Mouse (Mus musculus) G1E-ER4 (cell line): ENCODE data around the gene Hyou1. TPM values are rescaled to one million over a fixed set of nuclear protein-coding genes. Genes with fewer than 3 reads are reported as not detected.

Source experiments
- GATA1 ChIP-seq: IDR thresholded peaks from one replicate; pipeline ENCODE4 v1.8.0; 2012; ENCODE audit warnings: low read length, inconsistent platforms
- polyA plus RNA-seq: library from polyadenylated mRNA; stranded (reverse); fragments of >175 nt; gene quantifications from 2 replicates; pipeline ENCODE4 v1.2.3, GENCODE M21; 2012

Hyou1 gene
- polyA plus RNA-seq, 1 experiment: 28.0 TPM

- no peak for TF ChIP-seq GATA1
Observed at GRCm38 (mm10) chr9:44345570-44346433, 33.5 kb upstream of the Hyou1 start.

GRCm38 (mm10) chr9:44347166-44347565 is 32.1 kb upstream of the Hyou1 start:
- TF ChIP-seq GATA1: no peak

DNA sequence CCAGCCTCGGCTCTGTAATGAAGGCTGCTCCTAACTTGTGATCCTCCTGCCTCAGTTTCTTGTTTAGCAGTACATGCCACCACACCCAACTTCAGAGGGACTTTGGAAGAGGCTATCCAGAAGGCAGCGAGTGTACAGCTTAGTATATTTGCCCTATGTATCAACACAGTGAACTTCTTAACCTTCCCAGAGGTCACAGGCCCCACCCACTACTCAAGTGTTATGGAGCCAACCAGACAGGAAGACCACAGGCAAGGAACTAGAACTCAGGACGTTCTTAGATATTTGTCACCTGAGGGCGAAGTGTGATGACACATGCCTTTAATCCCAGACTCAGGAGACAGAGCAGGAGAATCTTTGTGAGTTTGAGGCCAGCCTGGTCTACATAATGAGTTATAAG is 31.7 kb upstream of the Hyou1 start:
- TF ChIP-seq GATA1: no peak

- TF ChIP-seq GATA1: no peak
Observed at GRCm38 (mm10) chr9:44348546-44348945, 30.7 kb upstream of the Hyou1 start.

- no peak for TF ChIP-seq GATA1
Observed at GRCm38 (mm10) chr9:44351396-44351795, 27.9 kb upstream of the Hyou1 start.

- no peak for TF ChIP-seq GATA1
Observed at GRCm38 (mm10) chr9:44352337-44352736, 27.0 kb upstream of the Hyou1 start.

- TF ChIP-seq GATA1: no peak
Observed at GRCm38 (mm10) chr9:44353142-44353541, 26.1 kb upstream of the Hyou1 start.

DNA sequence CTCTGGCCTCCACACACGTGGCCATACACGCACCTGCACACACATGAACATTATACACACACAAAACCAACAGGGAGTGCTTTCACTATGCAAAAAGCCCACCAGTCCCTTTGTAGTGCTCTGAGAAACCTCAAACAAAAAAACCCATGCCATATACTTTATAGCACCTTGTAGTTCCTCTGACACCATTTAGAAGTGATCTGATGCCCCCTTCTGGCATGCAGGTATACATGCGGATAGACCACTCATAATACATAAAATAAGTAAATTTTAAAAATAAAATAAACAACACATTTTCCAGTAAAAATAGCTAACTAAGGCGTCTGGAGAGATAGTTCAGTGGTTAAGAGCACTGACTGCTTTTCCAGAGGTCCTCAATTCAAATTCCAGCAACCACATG is 22.1 kb upstream of the Hyou1 start:
- TF ChIP-seq GATA1: no peak

DNA sequence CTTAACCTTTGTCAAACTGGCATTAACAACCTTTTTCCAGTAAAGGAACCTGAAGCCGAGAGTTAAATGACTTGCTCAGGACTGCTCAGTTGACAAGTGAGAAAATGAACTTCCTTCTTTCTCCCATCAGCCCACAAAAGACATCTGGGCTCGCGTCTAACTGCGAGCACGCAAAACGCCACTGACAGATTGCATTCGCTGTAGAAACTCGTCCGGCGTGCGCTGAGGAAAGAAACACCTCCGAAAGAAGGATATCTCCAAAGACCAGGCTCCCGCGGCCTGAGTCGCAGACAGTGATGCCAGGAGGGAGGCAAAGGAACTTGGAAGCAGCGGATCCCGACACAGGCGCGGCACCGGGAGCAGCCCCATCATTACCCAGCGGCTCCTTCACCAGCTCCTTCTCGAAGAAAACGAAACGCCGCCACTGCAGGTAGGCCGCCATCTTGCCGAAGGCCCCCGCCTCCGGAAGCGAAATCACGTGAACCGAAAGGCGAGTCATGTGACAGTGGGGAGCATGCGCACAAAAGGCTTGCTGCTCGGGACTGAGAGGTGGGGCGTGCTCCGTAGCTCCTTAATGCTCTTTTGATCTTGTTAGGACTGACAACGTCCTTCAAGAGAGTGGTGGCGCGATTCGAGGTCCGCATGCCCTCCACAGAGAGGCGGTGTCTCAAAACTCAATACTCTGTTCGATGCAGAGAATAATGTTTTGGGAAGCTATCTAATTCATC is 17.9 kb upstream of the Hyou1 start, which contains the start of gene Vps11:
TSS of gene Vps11 (minus strand) at position 481 of the 728 bp plus-strand sequence.
- TF ChIP-seq GATA1: no peak

DNA sequence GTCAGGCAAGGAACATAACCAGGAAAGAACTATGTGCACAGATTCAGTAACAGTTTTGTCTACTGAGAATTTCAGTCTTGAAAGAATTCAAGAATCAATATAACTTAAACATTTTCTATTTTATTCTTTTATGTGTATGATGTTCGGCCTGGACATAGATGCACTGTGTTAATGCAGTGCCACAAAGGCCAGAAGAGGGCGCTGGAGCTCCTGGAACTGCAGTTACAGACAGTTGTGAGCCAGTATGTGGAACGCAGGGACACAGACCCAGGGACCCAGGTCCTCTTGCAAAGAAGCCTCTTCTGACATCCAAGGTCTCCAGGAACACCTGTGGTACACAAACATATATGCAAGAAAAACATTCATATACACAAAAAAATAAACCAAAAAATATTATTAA is 14.8 kb upstream of the Hyou1 start:
- TF ChIP-seq GATA1: no peak

GRCm38 (mm10) chr9:44373386-44373785 is 5.9 kb upstream of the Hyou1 start:
- no peak for TF ChIP-seq GATA1

DNA sequence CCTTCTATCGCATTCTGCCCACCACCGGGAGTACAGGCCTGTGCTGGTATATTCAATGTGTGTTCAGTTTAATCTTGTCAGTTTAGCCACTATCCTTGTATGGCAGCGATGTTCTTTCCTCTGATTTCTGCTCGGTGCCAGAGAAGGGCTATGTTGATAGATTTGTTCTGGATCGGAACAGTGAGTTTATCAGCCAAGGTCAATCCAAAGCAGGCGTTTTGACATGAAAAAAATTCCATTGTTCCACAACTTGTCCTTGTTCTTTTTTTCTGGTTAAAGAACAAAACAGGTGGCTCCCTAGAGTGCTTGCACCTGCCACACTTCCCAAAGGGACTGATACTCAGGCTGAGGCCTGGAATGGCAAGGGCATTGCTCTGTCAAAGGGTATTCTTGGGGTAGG is 3.1 kb upstream of the Hyou1 start:
- TF ChIP-seq GATA1: no peak

GRCm38 (mm10) chr9:44378153-44378730 is 1.0 kb upstream of the Hyou1 start:
- no peak for TF ChIP-seq GATA1

DNA sequence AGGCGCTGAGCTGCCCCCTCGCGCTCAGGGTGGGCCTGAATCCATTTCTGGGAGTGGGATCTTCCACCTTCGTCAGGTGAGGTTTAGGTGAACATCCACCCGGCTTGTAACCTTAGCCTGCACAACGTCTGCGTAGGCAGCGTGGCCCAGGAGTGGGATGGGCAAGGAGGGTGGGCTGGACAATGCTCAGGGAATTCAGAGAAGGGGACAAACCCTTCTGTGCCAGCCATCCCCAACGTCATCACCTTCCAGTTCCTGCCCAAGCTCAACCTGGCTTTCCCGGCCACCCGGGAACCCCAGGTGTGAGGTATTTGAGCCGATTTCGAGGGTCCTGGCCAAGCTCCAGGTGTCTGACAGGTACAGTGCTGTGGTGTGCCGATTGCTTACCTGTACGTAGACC is 572 bp downstream of the Hyou1 start:
- no peak for TF ChIP-seq GATA1

DNA sequence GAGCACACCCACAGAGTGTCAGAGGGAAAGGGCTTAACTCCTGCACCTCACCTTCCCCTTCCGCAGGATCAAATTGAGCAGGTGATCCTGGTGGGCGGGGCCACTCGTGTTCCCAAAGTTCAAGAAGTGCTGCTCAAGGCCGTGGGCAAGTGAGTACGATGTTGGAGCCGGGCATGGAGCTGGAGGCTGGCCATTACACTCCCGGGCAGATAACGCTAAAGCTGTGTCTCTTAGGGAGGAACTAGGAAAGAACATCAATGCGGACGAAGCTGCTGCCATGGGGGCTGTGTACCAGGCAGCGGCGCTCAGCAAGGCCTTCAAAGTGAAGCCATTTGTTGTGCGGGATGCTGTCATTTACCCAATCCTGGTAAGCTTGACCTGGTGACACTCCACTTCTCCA is 5.3 kb downstream of the Hyou1 start:
- no peak for TF ChIP-seq GATA1

GRCm38 (mm10) chr9:44387221-44387620 is 7.9 kb downstream of the Hyou1 start:
- no peak for TF ChIP-seq GATA1
